Mouse (Mus musculus) left cerebral cortex, adult 11 months (tissue): ENCODE data around the gene Aup1.

Experiments
- DNase-seq: peaks from one replicate; pipeline ENCODE4 v3.0.0; 2022; ENCODE audit warnings: low spot score

Aup1 gene

DNA sequence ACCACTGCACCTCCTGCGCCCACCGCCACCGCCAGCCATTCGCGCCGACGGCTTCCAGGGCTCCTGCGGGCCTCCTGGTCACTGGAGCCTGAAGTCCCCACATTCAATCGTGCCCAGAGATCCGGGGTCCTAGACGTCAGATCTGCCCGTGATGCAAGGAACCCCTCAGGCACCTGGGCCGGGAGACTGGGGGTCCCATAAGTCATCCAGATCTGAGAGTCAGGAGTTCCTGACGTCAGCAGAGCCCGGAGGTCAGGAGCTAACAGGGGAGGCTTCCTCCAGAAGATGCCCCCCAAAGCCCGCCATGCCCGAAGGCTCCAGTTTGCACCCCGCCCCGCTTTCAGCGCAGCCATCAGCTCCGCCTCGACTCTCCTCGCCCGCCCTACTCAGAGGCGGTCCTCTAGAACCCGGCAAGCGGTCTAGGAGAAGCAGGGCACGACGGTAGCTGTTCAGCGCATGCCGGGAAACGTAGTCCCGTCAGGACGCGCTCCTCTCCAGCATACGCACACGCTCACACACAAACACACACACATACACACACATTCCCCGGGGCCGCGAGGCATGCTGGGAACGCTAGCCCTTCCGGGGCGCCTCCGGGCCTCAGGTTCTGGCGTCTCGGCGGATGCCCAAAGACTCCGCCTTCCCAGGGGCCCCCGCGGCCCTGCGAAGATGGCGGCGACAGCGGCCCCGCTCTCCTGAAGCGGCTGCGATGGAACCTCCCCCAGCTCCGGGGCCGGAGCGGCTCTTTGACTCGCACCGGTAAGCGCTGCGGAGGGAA lies at the start of gene Aup1:
Gene Aup1, plus strand, starts transcription at position 448 of the 778 bp plus-strand sequence.
- peak; percentile 97 for DNase-seq

DNA sequence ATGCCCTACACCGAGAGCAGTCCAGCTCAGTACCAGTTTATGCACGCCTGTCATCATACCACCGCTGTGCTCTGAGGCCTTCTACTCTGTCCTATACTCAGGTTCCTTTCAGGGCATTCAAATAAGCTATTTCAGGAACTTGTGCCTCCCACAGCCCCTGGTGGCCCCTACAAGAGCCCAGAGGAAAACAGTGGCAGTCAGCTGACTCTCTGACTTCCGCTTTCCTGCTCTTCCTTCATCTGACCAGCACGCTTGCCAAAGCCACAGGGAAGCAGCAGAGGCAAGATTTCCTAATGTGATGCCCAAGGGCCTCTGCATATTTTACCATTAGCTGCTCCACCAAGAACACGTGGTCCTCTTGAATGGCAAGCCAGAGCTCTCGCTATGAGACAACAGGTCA lies 49.4 kb upstream of the Aup1 start:
- no peak for DNase-seq

GRCm38 (mm10) chr6:83005444-83006011 lies 48.8 kb upstream of the Aup1 start:
- DNase-seq, result no peak

- no peak for DNase-seq
These were observed 48.2 kb upstream of the Aup1 start for GRCm38 (mm10) chr6:83006114-83006513.

DNA sequence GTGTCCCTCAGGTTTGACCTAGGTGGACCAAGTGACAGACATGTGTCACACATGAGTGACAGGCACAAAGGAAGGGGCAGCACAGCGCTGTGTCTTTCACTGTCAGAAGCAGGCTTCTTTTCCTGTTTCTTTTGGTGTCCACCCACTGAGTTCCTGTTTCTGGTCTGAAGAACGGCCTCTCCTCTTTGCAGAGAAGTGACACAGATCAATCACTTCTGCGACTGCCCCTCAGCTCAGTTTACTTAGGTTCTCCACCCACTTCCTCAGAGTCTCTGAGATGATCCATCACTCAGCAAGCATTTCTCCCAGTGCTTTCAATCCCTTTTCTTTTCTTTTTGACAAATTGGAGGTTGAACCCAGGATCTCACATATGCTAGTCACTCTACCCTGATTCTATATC lies 45.7 kb upstream of the Aup1 start:
- DNase-seq, result no peak

GRCm38 (mm10) chr6:83010010-83010409 lies 44.3 kb upstream of the Aup1 start:
- no peak for DNase-seq

GRCm38 (mm10) chr6:83011255-83011654 lies 43.1 kb upstream of the Aup1 start:
- no peak for DNase-seq

DNA sequence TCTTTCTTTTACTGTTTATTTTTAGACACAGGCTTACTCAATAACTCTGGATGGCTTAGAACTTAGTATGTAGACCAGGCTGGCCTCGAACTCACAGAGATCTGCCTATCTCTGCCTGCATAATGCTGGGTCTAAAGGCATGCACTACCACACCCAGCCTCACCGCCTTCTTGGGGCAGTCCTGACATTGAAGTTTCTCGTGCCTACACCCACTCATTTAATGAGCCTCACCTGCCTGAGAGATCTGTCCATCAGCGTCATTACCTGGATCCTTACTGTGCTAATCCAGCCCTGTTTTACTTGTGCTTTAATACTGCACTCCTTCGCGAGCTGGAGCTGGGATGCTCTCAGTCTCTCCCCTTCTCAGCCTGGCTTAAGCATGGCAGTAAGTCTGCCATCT lies 42.6 kb upstream of the Aup1 start:
- no peak for DNase-seq

DNA sequence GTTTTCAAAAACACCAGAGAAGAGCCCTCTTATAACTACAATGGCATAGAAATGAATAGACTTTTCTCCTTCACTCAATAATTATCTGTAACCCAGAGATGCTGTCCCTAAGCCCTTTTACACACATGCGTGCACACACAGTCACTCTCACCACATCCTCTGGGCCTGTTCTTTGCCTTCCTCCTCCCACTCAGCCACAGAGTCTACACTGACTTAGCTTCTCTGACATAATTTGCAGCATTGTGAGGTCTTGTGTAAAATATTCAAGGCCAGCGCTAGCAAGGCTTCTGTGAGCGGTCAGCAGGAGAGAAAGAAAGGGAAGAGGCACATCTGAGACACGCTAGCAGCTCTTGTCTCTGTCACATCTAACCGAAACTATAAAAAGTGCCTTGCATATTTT lies 40.9 kb upstream of the Aup1 start:
- no peak for DNase-seq

DNA sequence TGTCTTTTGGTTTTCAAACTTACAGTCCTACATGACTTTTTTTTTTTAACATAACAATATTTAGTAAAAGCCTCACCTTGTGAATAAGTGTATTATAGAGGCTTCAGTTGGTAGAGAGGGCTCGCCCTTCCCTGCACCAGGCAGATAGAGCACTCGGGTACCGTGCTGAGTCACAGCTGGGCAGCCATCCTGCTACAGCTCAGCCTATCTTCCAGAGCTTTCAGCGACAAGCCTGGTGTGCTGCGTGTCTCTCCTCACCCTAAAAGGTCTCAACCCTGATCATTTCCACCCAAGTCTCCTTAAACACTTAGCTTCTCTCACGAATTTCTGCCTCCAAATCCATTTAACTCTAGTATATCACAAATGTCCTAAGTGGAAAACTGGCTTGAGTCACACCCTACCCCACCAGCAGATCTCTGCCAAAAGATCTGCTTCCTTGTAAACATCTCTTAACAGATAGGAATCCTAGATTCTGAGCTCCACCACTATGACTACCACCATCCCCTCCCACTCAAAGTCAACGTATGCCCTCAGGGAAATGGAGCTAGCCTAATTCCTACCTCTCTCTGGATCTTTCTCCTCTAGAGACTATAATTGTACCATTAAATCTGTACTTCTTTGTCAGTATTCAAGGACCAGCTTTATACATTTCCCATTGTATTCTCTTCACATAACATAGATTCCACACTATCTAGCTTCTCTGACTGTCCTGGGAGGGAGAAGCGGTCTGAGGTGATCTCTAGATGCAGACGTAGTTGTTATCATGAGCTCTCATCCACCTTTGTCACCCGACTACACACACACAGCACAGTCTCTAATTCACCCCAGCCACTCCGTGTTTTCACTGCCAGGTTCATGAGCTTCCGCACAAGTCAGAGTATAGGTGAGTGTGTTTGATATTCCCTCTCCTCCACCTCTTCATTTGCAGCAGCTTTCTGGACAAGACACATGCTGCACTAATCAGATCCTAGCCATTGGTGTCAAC lies 39.5 kb upstream of the Aup1 start:
- DNase-seq, result no peak

DNA sequence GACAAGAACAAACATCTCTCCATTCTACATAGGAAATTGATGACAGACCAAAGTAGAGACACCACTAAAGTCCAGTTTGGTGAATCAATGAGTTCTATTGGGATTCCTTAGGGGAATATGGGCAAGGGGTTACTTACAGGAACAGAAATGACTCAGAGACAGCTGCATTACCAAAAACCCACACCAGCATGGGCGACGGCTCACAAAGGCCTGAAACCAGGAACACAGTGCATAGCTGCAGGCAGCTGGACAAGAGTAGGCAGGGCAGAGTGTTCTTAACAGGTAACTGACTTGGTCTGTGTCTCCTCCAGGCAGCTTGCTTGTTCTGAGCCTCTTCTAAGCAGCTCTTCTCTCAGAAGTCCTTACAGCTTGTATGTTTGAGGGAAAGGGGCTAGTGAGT lies 38.6 kb upstream of the Aup1 start:
- DNase-seq, result no peak

GRCm38 (mm10) chr6:83017190-83017589 lies 37.1 kb upstream of the Aup1 start:
- DNase-seq, result no peak

- DNase-seq, result no peak
These were observed 35.3 kb upstream of the Aup1 start for GRCm38 (mm10) chr6:83019044-83019443.

GRCm38 (mm10) chr6:83020121-83020520 lies 34.2 kb upstream of the Aup1 start:
- no peak for DNase-seq

- no peak for DNase-seq
These were observed 33.3 kb upstream of the Aup1 start for GRCm38 (mm10) chr6:83020836-83021593.

- DNase-seq, result no peak
These were observed 31.3 kb upstream of the Aup1 start for GRCm38 (mm10) chr6:83023008-83023407.

DNA sequence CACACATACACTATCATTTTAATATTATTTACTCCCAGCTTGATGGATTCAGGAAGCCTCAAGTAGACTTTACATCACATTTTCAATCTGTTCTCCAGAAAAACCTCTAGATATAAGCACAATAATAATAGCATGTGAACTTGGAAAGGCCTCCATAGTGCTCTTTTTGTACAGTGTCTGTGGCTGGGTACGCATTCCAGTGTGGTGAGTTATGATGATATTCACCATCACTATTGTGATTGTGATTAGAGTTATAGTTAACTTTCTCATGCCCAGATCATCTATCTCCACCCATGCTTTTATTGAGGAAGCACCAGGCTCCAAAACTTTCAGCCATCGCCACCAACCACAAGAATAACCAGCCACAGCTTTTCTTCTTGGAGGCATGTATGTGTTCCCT lies 30.5 kb upstream of the Aup1 start:
- no peak for DNase-seq

DNA sequence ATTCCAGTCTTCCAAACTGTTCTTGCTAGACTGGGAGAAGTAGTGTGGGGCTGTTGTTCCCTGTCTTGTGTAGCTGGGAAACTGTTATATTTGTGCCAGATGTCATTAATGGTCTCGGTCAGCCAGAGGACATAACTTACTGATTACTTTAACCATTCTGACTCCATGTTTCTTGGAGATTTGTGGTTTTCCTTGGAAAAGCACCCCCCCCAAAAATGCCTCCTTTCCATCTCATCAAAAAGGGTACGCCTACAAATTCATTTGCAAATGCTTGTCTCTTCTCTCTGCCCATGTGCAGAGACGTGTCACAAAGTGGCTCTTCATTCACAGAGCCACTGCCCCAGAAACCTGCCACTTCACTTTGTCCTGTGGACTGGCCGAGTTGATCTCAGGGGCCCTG lies 29.9 kb upstream of the Aup1 start:
- DNase-seq, result no peak

DNA sequence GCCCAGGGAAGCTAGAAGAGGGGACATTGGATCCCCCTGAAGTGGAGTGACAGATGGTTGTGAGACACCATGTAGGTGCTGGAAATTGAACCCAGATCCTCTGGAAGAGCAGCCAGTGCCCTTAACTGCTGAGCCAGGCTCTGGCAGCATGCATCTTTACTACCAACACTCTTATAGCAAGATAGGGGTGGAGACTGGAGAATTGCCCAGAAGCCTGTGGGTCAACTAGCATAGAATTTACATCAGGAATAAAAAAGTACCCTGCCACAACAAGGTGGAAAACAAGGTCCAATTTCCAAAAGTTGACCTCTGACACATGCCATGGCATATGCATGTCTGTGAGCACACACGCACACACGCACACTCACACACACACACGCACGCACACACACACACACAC lies 29.1 kb upstream of the Aup1 start:
- no peak for DNase-seq

GRCm38 (mm10) chr6:83027293-83027692 lies 27.0 kb upstream of the Aup1 start:
- DNase-seq, result no peak

DNA sequence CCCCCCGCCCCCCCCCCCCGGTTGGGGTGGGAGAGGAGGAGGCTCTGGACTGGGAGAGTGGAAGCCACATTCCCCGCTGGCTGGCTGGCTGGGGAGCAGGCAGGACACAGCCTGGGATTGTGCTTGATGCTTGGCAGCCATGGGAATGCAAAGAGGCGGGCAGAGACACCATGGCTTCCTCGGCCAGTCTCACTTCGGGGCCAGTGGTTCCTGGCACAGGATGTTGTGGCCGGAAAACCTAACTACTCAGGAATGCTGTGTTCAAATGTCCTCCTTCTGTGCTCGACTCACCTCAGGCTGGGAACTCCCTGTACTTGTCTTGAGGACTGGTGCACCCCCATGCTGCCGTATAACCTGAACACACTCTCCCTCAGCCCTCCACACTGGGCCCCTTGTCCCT lies 26.6 kb upstream of the Aup1 start:
- DNase-seq, result no peak

GRCm38 (mm10) chr6:83029777-83030176 lies 24.5 kb upstream of the Aup1 start:
- DNase-seq, result no peak
